Mouse (Mus musculus) C2C12 (cell line): ENCODE measurements at regions not wholly inside any gene's neighbourhood (a gene's known extent, or its start where the extent isn't known, plus 50 kb on each side); places are given as distances from the start of the nearest gene placed in this dataset.

Source experiments
- H3K27me3 ChIP-seq: one replicate; pipeline ENCODE4 v1.6.1; 2011; ENCODE audit not compliant: control insufficient read depth, insufficient read depth, insufficient read length
- H3K36me3 ChIP-seq: one replicate; pipeline ENCODE4 v1.6.1; 2011; ENCODE audit not compliant: control insufficient read depth, insufficient read depth
- H3K4me3 ChIP-seq: one replicate; pipeline ENCODE4 v1.5.1; 2011; ENCODE audit warnings: mild to moderate bottlenecking, control low read depth; ENCODE audit not compliant: poor library complexity, insufficient read depth, severe bottlenecking
- H3K79me2 ChIP-seq: one replicate; pipeline ENCODE4 v1.6.1; 2011; ENCODE audit not compliant: control insufficient read depth, insufficient read depth
- H3K79me3 ChIP-seq: one replicate; pipeline ENCODE4 v1.6.1; 2011; ENCODE audit warnings: low read depth, control low read depth
- H3ac ChIP-seq: one replicate; pipeline ENCODE3; 2011; ENCODE audit warnings: low read depth; ENCODE audit not compliant: control insufficient read depth, insufficient read length
- CEBPB ChIP-seq: IDR thresholded peaks from one replicate; pipeline ENCODE4 v1.6.1; 2011; ENCODE audit warnings: low read depth, mild to moderate bottlenecking, control low read depth, moderate library complexity
- CTCF ChIP-seq: IDR thresholded peaks from one replicate; pipeline ENCODE4 v1.5.1; 2011; ENCODE audit not compliant: control insufficient read depth, insufficient read depth, insufficient read length
- FOSL1 ChIP-seq: IDR thresholded peaks from one replicate; pipeline ENCODE4 v1.8.0; 2011; ENCODE audit warnings: mild to moderate bottlenecking, low read length; ENCODE audit not compliant: poor library complexity, insufficient read depth, severe bottlenecking
- MAX ChIP-seq: IDR thresholded peaks from one replicate; pipeline ENCODE4 v1.6.1; 2011; ENCODE audit warnings: mild to moderate bottlenecking, control low read depth
- MYOD1 ChIP-seq: IDR thresholded peaks from one replicate; pipeline ENCODE4 v1.6.1; 2011; ENCODE audit warnings: low read depth; ENCODE audit not compliant: control insufficient read depth, insufficient read length
- MYOG ChIP-seq: IDR thresholded peaks from one replicate; pipeline ENCODE4 v1.6.1; 2011; ENCODE audit not compliant: control insufficient read depth, insufficient read length; ENCODE audit errors: extremely low read depth
- USF1 ChIP-seq: IDR thresholded peaks from one replicate; pipeline ENCODE4 v1.6.1; 2011; ENCODE audit warnings: low read depth, mild to moderate bottlenecking, control low read depth, moderate library complexity

DNA sequence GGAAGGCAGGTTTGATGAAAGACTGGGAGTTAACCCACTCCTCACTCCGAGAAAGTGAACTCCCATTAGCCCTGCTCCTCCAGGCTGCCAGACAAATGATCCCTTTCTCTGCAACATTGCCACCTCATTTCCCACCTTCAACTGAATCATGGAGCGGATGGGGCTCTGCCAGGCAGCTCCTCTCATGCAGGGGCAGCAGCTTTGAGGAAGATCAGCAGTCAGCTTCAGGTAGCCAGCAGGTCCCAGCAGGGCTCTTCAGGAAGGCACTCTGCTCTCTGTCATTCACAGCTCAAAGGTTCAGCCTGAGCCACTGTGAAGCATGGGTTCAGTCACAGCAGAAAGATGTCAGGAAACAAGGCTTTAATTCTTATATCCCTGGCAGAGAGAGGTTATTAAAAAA is 282.9 kb downstream of the Sv2b start:
- Histone ChIP-seq H3ac (no peak overlapping the region), H3K36me3 (no peaks in the 10 kb centered on the region), H3K79me2 (no peaks in the 10 kb centered on the region), H3K27me3 (no peaks in the 10 kb centered on the region), H3K4me3 (no peak overlapping the region), H3K79me3 (no peaks in the 10 kb centered on the region)
- TF ChIP-seq CTCF (no peak), MAX (no peak), MYOD1 (no peak), MYOG (no peak), CEBPB (no peak), FOSL1 (no peak), USF1 (no peak)

DNA sequence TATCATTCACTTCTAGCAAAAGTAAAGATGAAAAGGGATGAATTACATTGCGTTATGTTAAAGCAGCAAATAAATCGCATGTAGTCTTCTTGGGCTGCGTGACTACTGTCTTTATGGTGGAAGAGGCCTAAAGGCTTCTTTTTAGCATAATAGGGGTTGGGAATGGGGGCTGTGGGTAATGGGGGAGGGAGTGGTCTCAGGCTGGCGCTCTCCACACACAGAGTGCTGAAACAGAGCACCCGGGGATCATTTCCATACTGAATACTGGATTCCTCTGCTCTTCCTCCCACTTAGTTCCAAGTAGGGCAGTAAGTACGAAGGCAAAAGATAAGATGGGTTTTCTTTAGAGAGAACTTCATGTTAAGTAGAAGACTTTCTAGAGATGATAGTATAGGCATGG is 287.1 kb downstream of the Sv2b start:
- no peak overlapping the region for H3K4me3 ChIP-seq
- no peaks in the 10 kb centered on the region for H3K79me3 ChIP-seq
- H3K36me3 ChIP-seq = no peaks in the 10 kb centered on the region
- no peaks in the 10 kb centered on the region for H3K27me3 ChIP-seq
- TF ChIP-seq MAX (no peak), CEBPB (no peak), USF1 (no peak), CTCF (no peak), FOSL1 (no peak), MYOG (no peak), MYOD1 (no peak)
- H3ac ChIP-seq = no peak overlapping the region
- H3K79me2 ChIP-seq = no peaks in the 10 kb centered on the region

DNA sequence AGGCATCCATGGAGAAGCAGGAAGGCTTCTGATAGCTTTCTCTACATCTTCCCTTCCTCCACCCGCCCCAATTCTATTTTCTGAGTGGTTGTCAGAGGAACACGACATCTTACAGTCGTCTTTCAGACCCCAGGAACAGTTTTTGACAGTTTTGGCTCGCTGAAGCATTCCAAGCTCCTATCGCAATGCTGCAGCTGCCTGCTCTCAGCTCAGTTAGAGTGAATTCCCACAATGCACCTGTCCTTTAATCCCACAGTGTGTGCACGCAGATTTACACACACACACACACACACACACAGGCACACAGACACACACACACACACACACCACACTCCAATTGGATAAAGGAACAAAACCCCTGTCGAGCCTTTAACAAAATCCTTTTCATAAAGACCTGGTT is 290.4 kb downstream of the Sv2b start:
- H3K79me3 ChIP-seq = no peaks in the 10 kb centered on the region
- no peaks in the 10 kb centered on the region for H3K27me3 ChIP-seq
- H3K4me3 ChIP-seq = no peak overlapping the region
- TF ChIP-seq FOSL1 (no peak), CEBPB (no peak), CTCF (no peak), MYOG (no peak), MAX (no peak), USF1 (no peak), MYOD1 (no peak)
- no peaks in the 10 kb centered on the region for H3K79me2 ChIP-seq
- no peaks in the 10 kb centered on the region for H3K36me3 ChIP-seq
- H3ac ChIP-seq = no peak overlapping the region

DNA sequence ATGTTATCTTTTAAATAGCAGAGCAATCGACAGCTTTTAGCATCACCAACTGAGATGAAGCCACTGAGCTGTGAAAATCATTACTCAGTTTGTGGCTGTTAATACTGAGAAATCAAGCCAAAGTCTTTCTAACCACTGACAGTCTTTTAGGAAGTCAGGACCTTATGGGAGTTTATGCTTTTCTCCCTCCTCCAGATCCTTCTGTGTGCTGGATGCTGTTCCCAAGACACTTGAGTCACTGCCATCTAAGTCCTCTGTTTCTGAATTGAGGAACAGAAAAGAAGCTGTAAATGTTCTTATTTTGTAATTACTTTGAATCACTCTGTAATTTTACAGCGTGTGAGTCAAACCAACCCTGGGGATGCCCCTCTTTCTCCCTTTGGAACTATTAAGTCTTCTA is 300.6 kb downstream of the Sv2b start:
- H3K79me2 ChIP-seq = no peaks in the 10 kb centered on the region
- no peak overlapping the region for H3K4me3 ChIP-seq
- no peak overlapping the region for H3ac ChIP-seq
- TF ChIP-seq CTCF = no peak
- no peak for TF ChIP-seq USF1
- no peaks in the 10 kb centered on the region for H3K27me3 ChIP-seq
- no peaks in the 10 kb centered on the region for H3K79me3 ChIP-seq
- H3K36me3 ChIP-seq = no peaks in the 10 kb centered on the region

DNA sequence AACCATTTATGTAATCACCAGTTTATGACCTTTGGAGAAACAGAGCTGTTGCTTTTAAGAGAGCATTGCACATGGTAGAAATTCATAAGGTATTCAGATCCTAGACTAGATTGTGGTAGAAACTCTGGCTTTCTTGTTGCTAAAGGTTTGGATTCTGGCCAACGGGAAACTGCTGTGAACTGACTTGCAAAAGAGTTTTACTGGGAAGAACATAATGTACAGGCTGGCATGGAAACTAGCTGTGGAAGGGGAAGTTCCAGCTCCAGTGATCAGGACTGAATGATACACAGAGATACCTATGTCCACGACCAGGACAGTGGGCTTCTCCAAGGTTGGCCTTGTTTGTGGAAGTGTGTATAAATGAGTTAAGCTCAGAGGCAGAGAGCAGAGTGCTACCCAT is 318.9 kb downstream of the Sv2b start:
- no peaks in the 10 kb centered on the region for H3K79me2 ChIP-seq
- H3K36me3 ChIP-seq = no peaks in the 10 kb centered on the region
- H3K79me3 ChIP-seq = no peaks in the 10 kb centered on the region
- H3ac ChIP-seq = no peak overlapping the region
- H3K4me3 ChIP-seq = no peak overlapping the region
- H3K27me3 ChIP-seq = no peaks in the 10 kb centered on the region
- TF ChIP-seq USF1 (no peak), CTCF (no peak), MYOG (no peak), MYOD1 (no peak), CEBPB (no peak), MAX (no peak), FOSL1 (no peak)

DNA sequence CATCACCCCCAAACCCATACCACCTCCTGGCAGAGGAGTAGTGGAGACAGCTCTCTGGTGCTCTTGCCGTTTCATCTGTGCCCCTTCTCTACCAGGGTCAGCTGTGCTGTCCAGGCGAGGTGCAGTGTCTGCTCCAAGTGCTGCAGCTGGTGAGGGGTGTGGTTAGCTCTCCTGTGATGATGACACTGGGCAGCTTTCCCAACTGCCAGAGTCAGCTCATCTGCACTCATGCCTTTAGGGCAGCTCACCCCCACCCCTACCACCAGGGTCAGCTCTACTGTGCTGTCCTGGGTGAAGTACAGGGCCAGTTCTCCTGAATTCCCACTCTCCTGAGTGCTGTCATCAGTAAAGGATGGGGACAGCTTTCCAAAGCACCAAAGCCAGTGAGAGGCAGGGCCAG is 329.6 kb downstream of the Sv2b start:
- Histone ChIP-seq H3K4me3 (no peak overlapping the region), H3K79me2 (no peaks in the 10 kb centered on the region), H3ac (no peak overlapping the region), H3K79me3 (no peaks in the 10 kb centered on the region), H3K36me3 (no peaks in the 10 kb centered on the region), H3K27me3 (no peaks in the 10 kb centered on the region)
- no peak for TF ChIP-seq MYOG
- TF ChIP-seq MYOD1 = no peak
- TF ChIP-seq MAX = no peak
- no peak for TF ChIP-seq FOSL1
- no peak for TF ChIP-seq CEBPB
- TF ChIP-seq USF1 = no peak
- TF ChIP-seq CTCF = no peak
